Mouse (Mus musculus) MEL-GATA-1-ER (cell line): ENCODE data around the gene Dsel.
A peak's percentile ranks its signal among the peaks of the same experiment; 100 is the strongest.

Experiments
- DNase-seq: peaks from one replicate; pipeline ENCODE4 v3.0.0-alpha.2; 2012; ENCODE audit warnings: low read depth; ENCODE audit errors: extremely low read depth

Gene Dsel

DNA sequence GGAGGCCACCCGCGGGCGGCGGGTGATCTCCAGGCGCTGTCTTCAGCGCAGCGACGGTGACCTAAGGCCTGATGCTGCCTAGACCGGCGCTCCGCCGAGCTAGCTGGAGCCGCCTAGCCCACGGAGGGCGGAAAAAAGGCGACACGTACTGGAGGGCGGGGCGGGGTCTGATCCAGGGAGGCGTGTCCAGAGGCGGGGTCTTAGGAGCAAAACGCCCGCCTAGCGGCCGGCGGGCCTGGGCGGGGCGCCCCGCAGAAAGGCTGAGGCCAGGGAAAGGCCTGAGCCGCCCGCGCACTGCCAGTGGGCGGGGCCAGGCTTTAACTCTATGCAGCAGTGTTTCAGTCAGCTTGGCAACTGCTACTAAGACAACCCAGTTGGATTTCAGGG lies at the start of gene Dsel:
Dsel (minus strand) TSS at position 140 of the 387 bp plus-strand sequence.
- DNase-seq, result peak; percentile 60

DNA sequence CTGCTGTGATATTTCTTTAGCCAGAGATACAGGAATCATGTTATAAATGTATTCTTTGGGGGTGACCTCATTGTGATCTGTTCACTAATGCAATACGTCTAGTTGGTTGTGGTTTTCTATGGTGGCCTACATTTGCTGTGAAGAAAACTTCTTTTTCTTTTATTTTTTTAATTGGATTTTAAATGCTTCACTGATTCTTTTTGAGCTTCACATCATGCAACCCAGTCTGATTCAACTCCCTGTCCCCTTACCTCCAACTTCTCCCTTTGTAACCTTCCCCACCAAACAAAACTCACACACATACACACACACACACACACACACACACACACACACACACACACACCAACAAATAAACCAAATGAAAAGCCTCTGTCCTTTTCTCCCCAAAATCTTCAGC lies 46.7 kb upstream of the Dsel start:
- no peak for DNase-seq

DNA sequence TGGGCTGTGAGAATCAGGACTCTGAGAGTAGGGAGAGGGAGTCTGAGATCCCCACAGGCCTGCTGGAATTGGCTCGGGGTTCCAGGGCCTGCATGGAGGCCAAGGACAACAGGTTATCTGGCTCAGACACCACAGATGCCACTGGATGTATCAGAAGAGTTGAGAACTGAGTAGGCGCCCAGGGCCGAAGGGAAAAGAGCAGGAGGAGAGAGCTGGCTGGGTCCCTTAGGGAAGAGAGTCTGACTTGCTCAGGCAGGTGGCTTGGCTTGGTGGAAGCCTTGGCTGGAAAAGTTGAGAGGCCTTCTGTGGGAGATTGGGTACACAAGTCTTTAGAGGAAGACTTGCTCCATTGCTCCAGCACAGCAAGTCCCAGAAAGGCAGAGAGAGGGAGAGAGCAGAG lies 18.6 kb upstream of the Dsel start:
- no peak for DNase-seq

DNA sequence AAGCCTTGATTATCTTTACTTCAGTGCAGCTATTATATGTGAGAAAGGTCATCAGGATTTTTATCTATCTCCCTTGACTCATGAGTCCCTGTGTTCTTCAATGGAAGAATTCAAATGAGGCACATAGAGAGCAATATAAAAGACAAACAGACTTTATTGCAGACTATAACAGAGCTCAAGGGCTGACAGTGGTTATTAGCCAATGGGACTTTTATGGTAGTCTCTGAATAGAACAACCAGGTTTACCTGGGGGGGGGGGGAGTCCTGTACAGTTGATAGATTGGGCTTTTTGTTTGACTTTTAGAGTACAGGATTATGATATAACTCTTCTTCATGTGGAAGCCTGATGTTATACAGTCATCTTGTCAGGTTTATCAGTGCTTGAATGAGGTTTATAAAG lies 11.1 kb upstream of the Dsel start:
- DNase-seq, result no peak

DNA sequence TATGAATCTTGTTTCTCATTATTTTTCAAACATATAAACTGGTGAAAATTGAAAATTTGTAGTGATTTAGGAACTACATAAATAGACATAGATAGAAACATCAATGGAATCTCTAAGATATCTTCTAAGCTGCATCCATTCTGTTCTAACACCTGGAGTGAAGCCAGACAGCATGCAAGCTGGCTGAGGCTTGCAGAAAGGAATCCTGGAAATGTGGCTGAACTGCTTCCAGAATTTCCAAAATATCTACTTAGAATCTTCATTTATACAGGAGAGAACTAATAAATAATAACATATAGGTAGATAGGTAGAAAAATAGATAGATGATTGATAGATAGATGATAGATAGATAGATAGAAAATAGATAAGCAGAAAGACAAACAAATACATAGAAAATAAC lies 8.5 kb upstream of the Dsel start:
- no peak for DNase-seq

DNA sequence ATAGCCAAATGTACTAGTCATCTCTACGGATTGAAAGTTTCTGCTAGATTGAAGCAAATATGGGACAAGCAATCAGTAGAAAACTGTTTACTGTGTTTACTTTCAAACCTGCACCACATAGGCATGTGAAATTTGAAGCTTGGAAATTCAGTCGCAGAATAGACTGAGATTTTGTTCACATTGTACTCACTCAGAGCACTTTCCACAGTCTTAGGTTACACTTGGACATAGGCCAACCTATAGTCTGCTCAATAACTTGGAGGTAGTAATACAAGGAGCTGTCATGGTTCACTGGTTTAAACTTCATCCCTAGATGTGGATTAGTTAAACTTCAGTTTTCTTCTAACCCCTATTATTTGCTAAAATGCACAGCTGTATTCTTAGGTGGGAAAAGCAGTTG lies 749 bp upstream of the Dsel start:
- no peak for DNase-seq

DNA sequence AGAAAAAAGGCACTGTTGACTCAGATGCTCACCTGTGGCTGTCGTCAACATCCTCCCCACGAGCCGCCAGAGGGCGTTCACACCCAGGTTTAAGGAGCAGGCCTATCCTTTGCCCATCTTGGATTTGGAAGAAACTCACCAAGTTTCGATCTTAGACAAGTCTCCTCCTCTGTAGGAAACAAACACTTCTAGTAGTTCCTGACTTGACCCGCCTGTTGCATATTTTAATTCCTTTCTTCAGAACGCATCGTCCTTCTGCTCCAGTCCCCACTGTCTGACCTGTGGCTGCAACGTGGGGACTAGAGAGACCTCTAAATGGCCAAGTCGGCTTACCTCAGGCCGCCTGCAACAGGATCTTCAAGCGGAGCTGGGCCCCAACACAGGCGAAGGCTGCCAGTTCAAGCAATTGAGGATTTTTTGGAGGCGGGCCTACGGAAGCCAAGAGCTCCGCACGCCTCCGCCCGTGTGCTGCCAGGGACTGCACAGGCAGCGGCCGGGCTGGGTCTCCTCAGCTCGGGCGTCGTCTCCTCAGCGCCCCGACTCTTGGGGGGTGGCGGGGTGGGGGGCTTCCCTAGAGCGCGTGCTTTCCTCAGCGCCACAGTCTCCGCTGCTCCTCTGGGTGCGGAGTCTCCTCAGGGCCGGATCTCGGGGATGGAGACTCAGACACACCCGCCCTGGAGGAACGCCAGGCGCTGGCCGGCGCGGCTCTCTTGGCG lies 497 bp downstream of the Dsel start:
- DNase-seq, result peak; percentile 73

DNA sequence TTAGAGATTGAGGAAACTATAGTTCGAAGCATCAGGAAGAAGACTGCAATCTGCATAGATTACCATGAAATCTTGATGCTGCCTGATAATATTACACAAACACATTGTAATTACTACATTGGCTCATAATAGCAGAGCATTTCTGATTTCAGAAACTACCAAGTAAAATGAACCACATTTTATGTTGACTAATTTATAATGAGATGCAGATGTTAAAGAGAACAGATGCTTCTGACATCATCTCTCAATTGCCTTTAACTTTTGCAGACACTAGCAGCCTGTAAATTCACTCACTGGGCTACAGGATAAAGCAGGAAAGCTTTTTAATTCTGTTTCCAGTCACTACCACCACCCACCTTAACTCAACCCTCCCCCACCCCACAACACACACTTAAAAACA lies 6.9 kb downstream of the Dsel start:
- no peak for DNase-seq

DNA sequence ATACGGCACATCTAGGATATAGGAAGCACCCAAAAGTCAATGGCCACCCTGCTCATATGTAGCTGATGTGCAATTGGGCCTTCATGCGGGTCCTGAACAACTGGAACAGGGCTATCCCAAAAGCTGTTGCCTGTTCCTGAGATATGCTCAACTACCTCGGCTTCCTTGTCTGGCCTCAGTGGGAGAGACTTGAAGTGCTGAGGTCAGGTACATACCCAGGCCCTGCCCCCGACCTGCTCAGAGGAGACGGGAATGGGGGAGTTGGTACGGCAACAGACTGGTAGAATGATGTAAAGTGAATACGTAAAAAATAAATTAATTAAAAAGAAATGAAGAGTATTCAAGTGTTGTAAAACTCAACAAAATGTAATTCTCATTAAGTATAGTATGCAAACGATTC lies 12.3 kb downstream of the Dsel start:
- no peak for DNase-seq

DNA sequence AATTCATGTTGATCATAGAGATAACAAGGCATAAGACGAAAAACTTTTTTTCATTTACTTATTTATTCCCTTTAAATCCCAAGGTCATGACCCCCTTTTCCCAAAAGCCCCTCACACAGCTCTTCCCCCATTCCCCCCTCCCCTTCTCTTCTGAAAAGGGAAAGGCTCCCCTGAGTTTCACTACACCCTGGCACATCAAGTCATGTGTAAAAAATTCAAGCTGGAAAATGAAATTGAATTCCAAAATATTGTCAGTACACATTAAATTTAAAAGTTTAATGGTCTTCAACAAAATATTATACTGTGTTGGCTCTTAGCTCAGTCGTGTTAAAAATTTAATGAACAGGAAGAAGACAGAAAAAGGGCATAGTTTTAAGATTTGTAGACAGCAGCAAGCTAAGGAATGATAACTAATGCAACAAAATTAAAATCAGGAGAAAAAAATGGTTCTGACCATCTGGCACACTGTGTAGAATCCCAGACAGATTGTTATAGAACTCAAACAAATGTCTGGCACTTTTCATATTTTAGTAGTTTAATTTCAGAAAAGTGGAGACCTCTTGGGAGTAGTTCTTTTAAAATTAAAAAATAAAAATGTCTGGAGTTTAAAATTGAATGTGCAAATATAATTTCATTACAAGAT lies 31.0 kb downstream of the Dsel start:
- no peak for DNase-seq
